Mouse (Mus musculus): ENCODE measurements around the gene Diras2.
"Not testable (repeated sequence)": the region's sequence is repeated elsewhere in the genome, so short reads cannot be mapped to it uniquely, and the experiment has no call there.

Gene Diras2

GRCm38 (mm10) chr13:52516561-52516960 lies 14.5 kb downstream of the Diras2 start:
- no peak for DNase-seq

- no peak for DNase-seq
These were observed 15.0 kb downstream of the Diras2 start for GRCm38 (mm10) chr13:52516051-52516450.

GRCm38 (mm10) chr13:52513554-52513953 lies 17.5 kb downstream of the Diras2 start:
- no peak for DNase-seq

GRCm38 (mm10) chr13:52512356-52512755 lies 18.7 kb downstream of the Diras2 start:
- DNase-seq, result no peak

DNA sequence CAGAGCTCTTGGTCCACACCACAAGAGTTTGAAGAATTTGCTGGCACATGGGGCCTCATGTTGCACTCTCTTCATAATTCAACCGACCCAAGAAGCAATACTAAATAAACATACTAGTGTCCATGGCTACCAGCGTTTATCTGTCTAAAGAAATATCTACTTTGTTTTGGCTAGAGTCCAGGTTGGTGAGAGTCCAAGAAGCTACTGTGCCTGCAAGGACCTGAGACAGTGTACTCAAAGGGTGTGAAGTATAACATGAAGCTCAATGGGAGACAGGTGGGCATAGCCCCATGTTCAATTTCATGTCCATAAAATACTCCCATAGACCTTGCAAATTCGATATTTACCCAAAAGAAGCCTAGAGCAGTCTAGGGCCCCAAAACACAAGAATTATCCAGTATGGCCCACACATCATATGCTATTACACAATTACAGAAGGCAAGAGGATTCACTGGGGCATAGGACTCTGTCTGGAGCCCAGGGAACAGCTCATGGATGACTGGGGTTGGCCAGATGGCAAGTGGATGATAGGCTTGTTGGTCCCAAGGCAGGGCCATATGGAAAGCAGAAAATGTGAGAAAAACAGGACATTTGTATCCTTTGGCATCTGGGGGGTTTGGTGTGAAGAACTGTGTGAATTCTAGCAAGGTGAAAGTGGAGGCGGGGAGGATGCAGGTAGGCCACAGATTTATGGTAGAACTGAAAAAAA lies 20.8 kb downstream of the Diras2 start:
- no peak for DNase-seq

DNA sequence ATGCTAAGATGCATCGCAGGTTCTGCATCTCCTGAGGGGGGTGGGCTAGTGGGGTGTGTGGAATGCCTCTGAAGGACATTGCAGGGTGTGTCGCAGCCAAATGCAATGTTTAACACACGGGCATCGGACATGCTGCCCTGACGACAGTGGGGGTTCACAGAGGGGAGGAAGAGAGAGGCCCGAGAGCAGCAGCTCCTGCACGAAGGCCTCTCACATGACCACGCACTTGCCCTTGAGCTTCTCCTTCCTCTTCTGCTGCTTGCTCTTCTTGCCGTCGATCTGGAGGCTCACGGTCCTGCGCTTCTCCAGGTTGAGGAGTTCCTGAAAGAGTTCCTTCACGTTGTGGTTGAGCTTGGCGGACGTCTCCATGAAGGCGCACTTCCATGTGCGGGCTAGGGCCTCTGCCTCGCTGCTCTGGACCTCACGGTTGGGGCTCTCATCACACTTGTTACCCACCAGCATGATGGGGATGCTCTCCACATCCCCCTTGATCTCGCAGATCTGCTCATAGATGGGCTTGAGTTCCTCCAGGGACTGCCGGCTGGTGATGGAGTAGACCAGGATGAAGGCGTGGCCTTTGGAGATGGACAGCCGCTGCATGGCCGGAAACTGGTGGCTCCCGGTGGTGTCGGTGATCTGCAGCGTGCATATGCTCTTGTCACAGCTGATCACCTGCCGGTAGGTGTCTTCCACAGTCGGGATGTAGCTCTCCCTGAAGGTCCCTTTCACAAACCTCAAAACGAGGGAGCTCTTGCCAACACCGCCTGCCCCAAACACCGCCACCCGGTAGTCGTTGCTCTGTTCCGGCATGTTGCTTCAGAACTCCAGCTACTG lies 23.4 kb downstream of the Diras2 start:
- DNase-seq, result no peak

GRCm38 (mm10) chr13:52506822-52507221 lies 24.3 kb downstream of the Diras2 start:
- DNase-seq, result not testable (repeated sequence)

GRCm38 (mm10) chr13:52505683-52506285 lies 25.3 kb downstream of the Diras2 start:
- not testable (repeated sequence) for DNase-seq

DNA sequence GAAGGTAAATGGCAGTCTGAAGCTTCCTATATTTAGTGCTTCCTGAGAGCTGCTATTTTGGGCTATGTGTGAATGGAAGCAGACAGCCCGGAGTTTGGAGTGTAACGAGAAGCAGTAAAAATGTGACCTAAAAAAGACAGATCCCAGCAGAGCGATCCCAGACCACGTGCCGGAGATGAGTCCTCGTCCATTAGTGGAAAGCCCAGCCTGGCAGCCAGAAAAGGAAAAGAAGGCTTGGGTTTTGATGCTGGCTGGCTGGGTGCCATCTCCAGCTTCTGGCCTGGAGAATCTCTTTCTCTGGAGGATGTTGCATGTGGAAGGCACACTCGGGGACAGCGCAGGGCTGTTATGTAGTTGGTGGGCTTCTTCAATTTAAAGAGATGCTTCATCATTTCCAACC lies 29.4 kb downstream of the Diras2 start:
- DNase-seq, result no peak

GRCm38 (mm10) chr13:52497029-52497550 lies 34.0 kb downstream of the Diras2 start:
- DNase-seq, result no peak

DNA sequence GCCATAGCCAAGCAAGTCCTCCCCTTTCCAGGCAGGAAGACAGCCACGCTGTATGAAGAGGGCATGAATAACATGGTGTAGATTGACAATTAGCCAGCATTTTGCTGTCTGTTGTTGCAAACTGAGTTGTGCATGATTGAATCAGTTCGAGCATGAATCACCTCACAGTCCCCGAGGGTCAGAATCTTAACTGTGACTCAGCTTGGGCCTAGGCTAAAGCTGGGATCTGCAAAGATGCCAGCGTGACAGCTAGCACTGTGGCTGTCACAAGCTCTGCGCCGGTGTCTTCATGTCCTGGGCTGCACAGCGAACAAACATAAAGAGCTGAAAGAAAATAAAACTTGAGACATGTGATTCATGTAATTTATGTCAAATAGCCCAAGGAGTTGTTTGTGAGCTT lies 42.3 kb downstream of the Diras2 start:
- DNase-seq, result no peak

DNA sequence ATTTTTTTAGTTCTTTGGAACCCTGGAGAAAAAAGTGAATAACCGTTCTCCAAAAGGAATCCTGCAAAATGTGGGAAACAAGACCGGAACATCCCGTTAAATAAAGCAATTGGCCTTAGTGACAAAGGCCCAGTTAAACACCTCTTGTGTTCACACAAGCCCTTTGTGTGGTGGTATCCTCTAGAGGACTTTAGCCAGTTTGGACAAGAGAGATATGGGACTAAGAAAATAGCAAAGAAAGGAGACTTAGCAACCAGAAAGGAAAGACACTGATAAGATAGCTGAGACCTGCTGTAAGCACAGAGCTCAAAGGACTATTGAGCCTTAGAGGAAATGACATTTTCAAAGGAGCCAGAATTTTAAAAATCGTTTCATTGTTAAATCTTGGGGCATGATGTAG lies 47.0 kb downstream of the Diras2 start:
- no peak for DNase-seq

DNA sequence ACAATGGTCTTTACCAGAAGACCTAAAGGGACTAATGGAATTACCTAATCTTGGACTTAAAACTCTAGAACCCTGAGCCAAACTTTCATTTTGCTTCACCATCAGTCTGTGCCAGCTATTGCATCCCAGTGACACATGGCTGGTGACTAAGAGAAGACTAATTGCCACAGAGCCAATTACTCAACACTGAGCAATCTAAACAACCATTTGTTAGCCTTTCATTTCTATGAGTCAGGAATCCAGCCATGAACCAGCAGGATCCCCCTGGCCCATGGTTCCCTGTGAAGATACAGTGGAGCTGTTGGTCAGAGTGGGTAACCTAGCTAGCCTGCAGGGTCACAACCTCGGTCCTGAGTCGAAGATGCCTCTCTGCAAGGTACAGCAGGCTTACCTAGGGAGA lies 49.3 kb downstream of the Diras2 start:
- no peak for DNase-seq

DNA sequence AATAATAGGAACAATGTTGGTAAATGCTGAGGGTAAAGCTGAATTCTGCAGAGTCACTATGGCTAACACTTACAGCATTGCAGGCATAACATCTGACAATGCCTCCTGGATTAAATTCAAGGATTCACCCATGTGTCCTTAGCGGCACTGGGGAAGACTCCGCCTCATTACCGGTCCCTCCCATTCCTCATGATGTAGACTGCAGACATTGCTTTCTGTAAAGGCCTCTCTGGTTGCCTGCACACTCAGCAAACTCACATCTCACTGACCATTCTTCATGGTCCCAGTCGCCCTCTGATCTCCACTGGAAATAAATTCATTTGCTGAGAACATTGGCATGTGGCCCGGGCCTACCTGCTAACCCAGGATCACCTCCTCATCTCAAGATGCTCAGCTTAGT lies 51.9 kb downstream of the Diras2 start:
- DNase-seq, result no peak

DNA sequence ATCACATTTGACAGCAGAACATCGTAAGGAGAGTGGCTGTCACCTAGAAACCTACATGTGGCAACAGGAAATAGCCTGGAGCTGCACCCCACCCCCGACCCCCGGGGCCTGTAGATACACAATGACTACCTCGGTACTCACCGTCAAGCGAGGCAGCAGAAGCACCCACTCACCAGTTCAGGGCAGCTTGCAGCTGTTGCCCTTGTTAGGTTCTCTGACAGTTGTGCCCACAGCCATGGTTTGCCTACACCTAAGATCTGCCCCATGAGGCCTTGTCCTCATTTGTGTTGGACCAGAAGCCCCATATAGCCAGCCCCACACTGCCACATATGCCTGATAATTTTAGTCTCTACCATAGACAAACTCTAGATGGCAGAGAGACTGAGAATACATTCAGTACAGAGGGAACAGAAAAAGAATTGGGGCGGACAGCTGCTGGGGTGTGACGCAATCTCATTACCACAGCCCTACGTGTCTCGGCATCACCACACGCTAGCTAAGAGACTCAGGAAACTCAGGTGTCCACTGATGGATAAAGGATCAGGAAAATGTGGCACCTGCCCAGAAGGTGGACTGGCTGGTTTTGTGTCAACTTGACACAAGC lies 54.0 kb downstream of the Diras2 start:
- peak; percentile 10 for DNase-seq

GRCm38 (mm10) chr13:52476222-52476621 lies 54.9 kb downstream of the Diras2 start:
- DNase-seq, result peak; percentile 28

GRCm38 (mm10) chr13:52475264-52475663 lies 55.8 kb downstream of the Diras2 start:
- DNase-seq, result no peak

GRCm38 (mm10) chr13:52474807-52475206 lies 56.3 kb downstream of the Diras2 start:
- no peak for DNase-seq

DNA sequence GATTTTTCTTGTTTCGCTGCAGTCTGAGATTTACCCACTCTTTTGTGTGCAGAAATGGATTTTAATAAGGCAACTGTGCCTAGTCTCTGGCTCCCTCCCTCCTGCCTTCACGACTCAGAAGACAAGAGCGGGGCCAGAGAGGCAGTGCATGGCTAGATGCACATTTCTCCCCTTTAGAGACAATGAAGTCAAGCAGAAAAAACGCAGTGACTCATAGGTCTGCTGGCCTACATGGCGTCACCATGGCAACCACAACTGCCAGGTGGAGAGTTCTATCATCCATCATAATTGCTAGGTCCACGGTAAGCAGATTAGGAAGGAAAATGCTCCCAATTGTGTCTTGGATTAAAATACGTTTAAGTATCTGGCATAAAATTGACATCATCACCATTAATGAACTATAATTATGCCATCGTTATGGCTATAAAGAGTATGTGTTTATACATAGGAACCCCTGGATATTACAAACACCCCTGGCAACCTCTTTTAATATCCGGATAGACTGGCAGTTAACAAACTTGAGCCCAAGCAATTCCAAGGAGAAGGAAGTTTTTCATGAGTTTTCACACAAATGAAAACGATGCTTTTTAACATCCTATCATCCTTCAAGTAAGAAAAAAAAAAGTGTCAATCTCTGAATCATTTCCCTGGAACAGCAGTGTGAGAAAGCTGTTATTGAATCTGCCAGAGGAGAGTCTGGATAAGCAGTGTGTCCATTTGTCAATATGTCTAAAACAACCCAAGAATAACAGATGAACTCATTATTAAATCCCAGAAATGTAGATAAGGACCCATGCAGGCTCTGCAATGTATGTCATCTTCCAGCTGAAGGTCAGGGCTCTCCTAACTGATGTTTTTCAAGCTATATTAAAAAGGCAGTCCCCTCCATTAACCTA lies 61.0 kb downstream of the Diras2 start:
- DNase-seq, result no peak

- no peak for DNase-seq
These were observed 65.9 kb downstream of the Diras2 start for GRCm38 (mm10) chr13:52465141-52465540.

- DNase-seq, result no peak
These were observed 71.1 kb downstream of the Diras2 start for GRCm38 (mm10) chr13:52459982-52460381.

DNA sequence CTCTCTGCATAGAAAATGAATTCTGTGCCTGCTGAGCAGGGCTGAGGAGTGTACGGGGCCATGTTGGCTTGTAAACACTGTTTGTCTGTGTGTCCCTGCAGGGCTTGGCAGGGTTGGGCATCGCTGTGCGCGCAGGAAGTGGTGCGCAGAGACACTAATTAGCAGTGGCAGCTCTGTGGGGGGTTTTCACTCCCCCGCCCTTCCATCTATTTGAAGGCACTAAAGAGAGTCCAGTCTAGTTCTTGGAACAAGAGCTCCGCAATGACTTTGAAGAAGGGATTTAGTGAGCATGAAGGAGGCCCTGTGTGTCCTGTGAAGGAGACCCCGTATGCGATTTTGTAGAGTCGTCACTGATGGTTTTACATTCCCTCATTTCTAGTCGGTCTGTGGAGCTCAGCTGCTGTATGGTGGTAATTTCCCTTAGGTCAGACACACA lies 73.2 kb downstream of the Diras2 start:
- no peak for DNase-seq

All from thymus, postnatal 14 days (tissue).